Mouse (Mus musculus) kidney, postnatal 36 days (tissue): Measurements from ENCODE around the gene Msrb1.

Experiments used
- DNase-seq, 2 experiments: peaks; one replicate each; pipeline ENCODE4 v3.0.0; 2021 to 2022; ENCODE audit warnings: mixed read lengths in 2 of 2

The Msrb1 gene

GRCm38 (mm10) chr17:24745526-24746497 lies 9.4 kb downstream of the Msrb1 start:
- DNase-seq: peak; percentile 87 to 92

- no peak for DNase-seq
Measured at GRCm38 (mm10) chr17:24746986-24747385, 10.5 kb downstream of the Msrb1 start.

- DNase-seq: no peak
Measured at GRCm38 (mm10) chr17:24751528-24751927, 15.1 kb downstream of the Msrb1 start.

GRCm38 (mm10) chr17:24752415-24753394 lies 16.3 kb downstream of the Msrb1 start, which contains the start of gene Hs3st6:
Gene Hs3st6 (plus strand): TSS chr17:24752988.
- DNase-seq: peak; percentile 40 to 64

GRCm38 (mm10) chr17:24757394-24757793 lies 21.0 kb downstream of the Msrb1 start:
- no peak for DNase-seq

- no peak for DNase-seq
Measured at GRCm38 (mm10) chr17:24761121-24761520, 24.7 kb downstream of the Msrb1 start.

GRCm38 (mm10) chr17:24765016-24765905 lies 28.8 kb downstream of the Msrb1 start:
- no peak for DNase-seq

GRCm38 (mm10) chr17:24766266-24766875 lies 29.9 kb downstream of the Msrb1 start:
- DNase-seq: peak; percentile 62 to 72

- no peak for DNase-seq
Measured at GRCm38 (mm10) chr17:24769146-24769545, 32.7 kb downstream of the Msrb1 start.

- DNase-seq: no peak
Measured at GRCm38 (mm10) chr17:24773241-24773640, 36.8 kb downstream of the Msrb1 start.

GRCm38 (mm10) chr17:24775173-24775572 lies 38.7 kb downstream of the Msrb1 start:
- no peak for DNase-seq

- DNase-seq: no peak
Measured at GRCm38 (mm10) chr17:24777073-24777472, 40.6 kb downstream of the Msrb1 start.

GRCm38 (mm10) chr17:24780821-24781220 lies 44.4 kb downstream of the Msrb1 start:
- DNase-seq: no peak

- DNase-seq: peak in 1 of 2 experiments; percentile 7
Measured at GRCm38 (mm10) chr17:24792190-24792589, 55.7 kb downstream of the Msrb1 start.
